28 mouse cellular contexts compared by ENCODE assay signal in the genomic region with DNA sequence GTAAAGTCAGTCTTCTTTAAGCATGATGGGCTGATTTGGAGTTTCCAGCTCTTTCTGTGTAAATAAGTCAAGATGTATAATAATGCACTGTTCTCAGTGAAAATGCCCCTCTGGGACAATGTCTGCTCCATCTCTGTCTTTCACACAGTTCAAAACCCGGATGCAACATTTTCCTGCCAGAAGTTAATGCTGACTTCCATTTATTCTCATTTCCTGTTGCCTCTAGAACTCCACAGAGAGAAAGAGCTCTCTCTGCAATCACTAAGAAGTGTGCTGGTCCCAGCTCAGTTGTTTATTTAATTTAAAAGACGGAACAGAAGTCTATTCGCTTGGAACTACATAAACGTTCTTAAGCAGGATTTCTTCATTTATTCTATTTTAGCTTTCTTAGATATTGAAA.
DNase-seq lines count a peak whose midpoint lies in the region; ATAC-seq and TF ChIP-seq lines count a peak whose summit lies in the region.
"Had no signal": no experiment of that assay in that cellular context is flagged by ENCODE, and none has a peak within 500 bp of the region (broad histone marks: within the 10 kb centered on the region; RNA-seq: fewer than 3 reads in every experiment).

No protein-coding gene starts in this region.

- peak; percentile 4 for DNase-seq in embryo, embryonic 11 days
- no peak for DNase-seq in embryo, embryonic 9.5 days (ENCODE audit: extremely low spot score)
- DNase-seq in heart, postnatal 10 days = peak; percentile 5 to 16
- DNase-seq in heart, adult 11 months = no peak
- peak; percentile 55 for DNase-seq in lung, embryonic 14.5 days
- no peak for DNase-seq in lung, postnatal 0 days (ENCODE audit: low spot score)
- DNase-seq in yolk sac, embryonic 10.5 days (ENCODE audit: low spot score) = no peak
- DNase-seq: adrenal gland, postnatal 10 days; adrenal gland, postnatal 36 days; B cell, adult 2 months; cerebellum, adult 18-20 months; cerebellum, adult 9-10 months; cerebellum, postnatal 14 days; forebrain, postnatal 0 days; gastrocnemius, adult 2 months; gastrocnemius, postnatal 14 days; heart, postnatal 36 days had no signal

- no peaks in the 10 kb centered on the region for H3K27me3 ChIP-seq in lung, embryonic 14.5 days (ENCODE audit: insufficient read depth, low read length)
- H3K27me3 ChIP-seq in lung, postnatal 0 days (replicated peaks; ENCODE audit: insufficient read depth, low read length) = no peaks in the 10 kb centered on the region
- H3K27me3 ChIP-seq: CH12.LX; embryonic facial prominence, embryonic 15.5 days; heart, embryonic 13.5 days; hindbrain, embryonic 13.5 days had no signal

- no peak for TF ChIP-seq EP300 in lung, postnatal 0 days (IDR thresholded peaks at IDR 0.05)

- ATAC-seq in lung, embryonic 14.5 days (ENCODE audit: insufficient read depth) = no peak
- no peak for ATAC-seq in lung, postnatal 0 days
- ATAC-seq: forebrain, embryonic 14.5 days; forebrain, postnatal 0 days; hindbrain, embryonic 16.5 days; intestine, postnatal 0 days; Patski had no signal

- H3K4me3 ChIP-seq in lung, embryonic 14.5 days (ENCODE audit: low read depth, low read length) = no peak overlapping the region
- no peak overlapping the region for H3K4me3 ChIP-seq in lung, postnatal 0 days (ENCODE audit: low read depth, low read length)
- H3K4me3 ChIP-seq: embryonic facial prominence, embryonic 15.5 days; gastrocnemius, adult 2 months; heart, embryonic 10.5 days; heart, embryonic 13.5 days; hindbrain, embryonic 10.5 days; hindbrain, embryonic 13.5 days had no signal

- WGBS in lung, embryonic 14.5 days = 18% methylated on average over 4 of the region's 4 CpGs
- 37% methylated on average over 4 of the region's 4 CpGs for WGBS in lung, postnatal 0 days

- no peak overlapping the region for H3K9ac ChIP-seq in lung, embryonic 14.5 days
- H3K9ac ChIP-seq in lung, postnatal 0 days (replicated peaks; ENCODE audit: low read depth) = no peak overlapping the region
- H3K9ac ChIP-seq: embryonic facial prominence, embryonic 15.5 days; forebrain, postnatal 0 days; heart, embryonic 13.5 days; hindbrain, embryonic 13.5 days had no signal

- intact Hi-C loops in heart, postnatal 10 days (cut with DNase I) = no loop called here

- no peak overlapping the region for H3K4me2 ChIP-seq in lung, embryonic 14.5 days
- no peak overlapping the region for H3K4me2 ChIP-seq in lung, postnatal 0 days (replicated peaks; ENCODE audit: low read depth, low read length)
- H3K4me2 ChIP-seq: embryonic facial prominence, embryonic 15.5 days; heart, embryonic 13.5 days; hindbrain, embryonic 13.5 days had no signal

- no peak overlapping the region for H3K27ac ChIP-seq in lung, embryonic 14.5 days (ENCODE audit: low read depth)
- no peak overlapping the region for H3K27ac ChIP-seq in lung, postnatal 0 days (ENCODE audit: low read length)
- H3K27ac ChIP-seq: embryonic facial prominence, embryonic 15.5 days; gastrocnemius, adult 2 months; heart, embryonic 10.5 days; heart, embryonic 13.5 days; hindbrain, embryonic 10.5 days; hindbrain, embryonic 13.5 days had no signal

- H3K4me1 ChIP-seq in lung, embryonic 14.5 days (ENCODE audit: insufficient read depth) = no peaks in the 10 kb centered on the region
- no peaks in the 10 kb centered on the region for H3K4me1 ChIP-seq in lung, postnatal 0 days (ENCODE audit: insufficient read depth, low read depth, low read length)
- H3K4me1 ChIP-seq: embryonic facial prominence, embryonic 15.5 days; heart, embryonic 10.5 days; heart, embryonic 13.5 days; hindbrain, embryonic 10.5 days; hindbrain, embryonic 13.5 days had no signal

- no peak for TF ChIP-seq CTCF in lung, embryonic 14.5 days (IDR thresholded peaks at IDR 0.05; ENCODE audit: low read depth)
- no peak for TF ChIP-seq CTCF in lung, postnatal 0 days (IDR thresholded peaks at IDR 0.05)

- no peaks in the 10 kb centered on the region for H3K36me3 ChIP-seq in lung, embryonic 14.5 days (ENCODE audit: insufficient read depth)
- H3K36me3 ChIP-seq in lung, postnatal 0 days (ENCODE audit: insufficient read depth, low read length) = no peaks in the 10 kb centered on the region
- H3K36me3 ChIP-seq: embryonic facial prominence, embryonic 15.5 days; G1E; heart, embryonic 10.5 days; heart, embryonic 13.5 days; hindbrain, embryonic 10.5 days; hindbrain, embryonic 13.5 days had no signal

- no peaks in the 10 kb centered on the region for H3K9me3 ChIP-seq in lung, embryonic 14.5 days (ENCODE audit: low read depth, low read length)
- no peaks in the 10 kb centered on the region for H3K9me3 ChIP-seq in lung, postnatal 0 days (ENCODE audit: low read length)
- H3K9me3 ChIP-seq: embryonic facial prominence, embryonic 15.5 days; G1E; heart, embryonic 10.5 days; heart, embryonic 13.5 days; hindbrain, embryonic 10.5 days; hindbrain, embryonic 13.5 days had no signal

Comparison
In these comparisons a context has a peak if more than half of its experiments do, and no peak if none do; other contexts are left out.
1. DNase-seq: peak in embryo, embryonic 11 days (single experiment), heart, postnatal 10 days (2 of 2) and lung, embryonic 14.5 days (single experiment); none in embryo, embryonic 9.5 days (single experiment), heart, adult 11 months (single experiment), lung, postnatal 0 days (single experiment) and yolk sac, embryonic 10.5 days (single experiment).